Mouse (Mus musculus) lung, postnatal 0 days (tissue): Measurements from ENCODE around the gene Cic.

Experiments used
- CTCF ChIP-seq: IDR thresholded peaks from 2 replicates; pipeline ENCODE4 v1.5.1; 2016; ENCODE audit warnings: antibody characterized with exemption, mild to moderate bottlenecking
- EP300 ChIP-seq: IDR thresholded peaks from 2 replicates; pipeline ENCODE4 v1.6.1; 2016; ENCODE audit warnings: antibody characterized with exemption, mild to moderate bottlenecking, control low read depth

- no peak for TF ChIP-seq CTCF
- TF ChIP-seq EP300 = no peak
These were observed 24.1 kb upstream of the Cic start for GRCm38 (mm10) chr7:25243361-25243760.
